Mouse (Mus musculus) erythroblast, adult 5-6 weeks (primary cell): Measurements from ENCODE around the gene Ogfod3. TPM values are rescaled to one million over a fixed set of nuclear protein-coding genes. Genes with fewer than 3 reads are reported as not detected.

Experiments
- ATAC-seq: replicated peaks from 2 replicates; pipeline ENCODE4 v1.8.0; 2016; ENCODE audit warnings: moderate number of reproducible peaks, mild to moderate bottlenecking, moderate TSS enrichment, inconsistent platforms; ENCODE audit not compliant: poor library complexity, low FRiP score, severe bottlenecking
- total RNA-seq, 2 experiments: library from RNA; stranded (forward) in 1 of 2; stranded (reverse) in 1 of 2; fragments of 150-400 nt in 1 of 2; fragments of 200-764, 138-1000 nt in 1 of 2; gene quantifications; 2 replicates each; pipeline versions ENCODE4 v1.2.3 to v1.2.4; 2015 to 2017; ENCODE audit warnings: low replicate concordance in 2 of 2

The Ogfod3 gene
- total RNA-seq, 2 experiments from 2014 or later = 0.77 to 2.6 TPM

DNA sequence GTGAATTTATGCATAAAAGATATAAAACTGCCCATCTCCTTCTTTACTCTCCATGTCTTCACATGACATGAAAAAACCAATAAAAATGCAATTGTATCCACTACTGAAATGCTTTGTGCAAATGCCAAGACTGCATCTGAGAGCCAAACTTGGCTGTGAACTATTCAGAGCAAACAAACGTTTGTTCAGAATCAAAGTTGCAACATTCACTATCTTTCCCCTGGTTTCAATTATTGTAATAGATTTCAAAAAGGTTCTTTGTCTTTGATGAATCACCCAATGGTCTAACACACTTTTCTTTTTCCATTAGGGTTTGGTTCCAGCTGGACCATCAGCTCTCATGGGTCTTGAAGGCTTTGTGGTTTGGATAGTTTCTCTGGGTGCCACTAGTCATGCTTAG is 74.9 kb downstream of the Ogfod3 start:
- ATAC-seq = no peak

Other genes starting within 250 kb of the Ogfod3 start
- 70.3 and 83.2 TPM in 2 replicates for gene Csnk1d, start 213.4 kb downstream of the Ogfod3 start, total RNA-seq (2015; ENCODE audit: low replicate concordance)
- gene Csnk1d, start 213.4 kb downstream of the Ogfod3 start, total RNA-seq (2017; ENCODE audit: low replicate concordance) = 121 and 148 TPM in 2 replicates
- gene Cd7, start 165.3 kb downstream of the Ogfod3 start, total RNA-seq (2015; ENCODE audit: low replicate concordance) = 5.9 TPM in 1 of 2 replicates, not detected in the other
- gene Cd7, start 165.3 kb downstream of the Ogfod3 start, total RNA-seq (2017; ENCODE audit: low replicate concordance) = 4.8 TPM in 1 of 2 replicates, not detected in the other
- gene Sectm1b, start 141.1 kb downstream of the Ogfod3 start, total RNA-seq (2015; ENCODE audit: low replicate concordance) = not detected in 2 replicates
- gene Sectm1b, start 141.1 kb downstream of the Ogfod3 start, total RNA-seq (2017; ENCODE audit: low replicate concordance) = not detected in 2 replicates
- gene Sectm1a, start 123.5 kb downstream of the Ogfod3 start, total RNA-seq (2015; ENCODE audit: low replicate concordance) = not detected in 2 replicates
- gene Sectm1a, start 123.5 kb downstream of the Ogfod3 start, total RNA-seq (2017; ENCODE audit: low replicate concordance) = not detected in 2 replicates
- not detected in 2 replicates for gene Tex19.2, start 86.0 kb downstream of the Ogfod3 start, total RNA-seq (2015; ENCODE audit: low replicate concordance)
- gene Tex19.2, start 86.0 kb downstream of the Ogfod3 start, total RNA-seq (2017; ENCODE audit: low replicate concordance) = not detected in 2 replicates
- not detected in 2 replicates for gene Tex19.1, start 58.6 kb downstream of the Ogfod3 start, total RNA-seq (2015; ENCODE audit: low replicate concordance)
- not detected in 2 replicates for gene Tex19.1, start 58.6 kb downstream of the Ogfod3 start, total RNA-seq (2017; ENCODE audit: low replicate concordance)
- gene Uts2r, start 44.4 kb downstream of the Ogfod3 start, total RNA-seq (2015; ENCODE audit: low replicate concordance) = not detected in 2 replicates
- not detected in 2 replicates for gene Uts2r, start 44.4 kb downstream of the Ogfod3 start, total RNA-seq (2017; ENCODE audit: low replicate concordance)
- gene Hexdc, start 278 bp downstream of the Ogfod3 start, total RNA-seq (2015; ENCODE audit: low replicate concordance) = 0.84 and 6.9 TPM in 2 replicates
- gene Hexdc, start 278 bp downstream of the Ogfod3 start, total RNA-seq (2017; ENCODE audit: low replicate concordance) = 0.51 and 3.9 TPM in 2 replicates
- gene Cybc1, start 24.6 kb upstream of the Ogfod3 start, total RNA-seq (2015; ENCODE audit: low replicate concordance) = 4.6 and 24.7 TPM in 2 replicates
- gene Cybc1, start 24.6 kb upstream of the Ogfod3 start, total RNA-seq (2017; ENCODE audit: low replicate concordance) = 16.6 and 16.9 TPM in 2 replicates
- gene Narf, start 32.5 kb upstream of the Ogfod3 start, total RNA-seq (2015; ENCODE audit: low replicate concordance) = 145 and 154 TPM in 2 replicates
- gene Narf, start 32.5 kb upstream of the Ogfod3 start, total RNA-seq (2017; ENCODE audit: low replicate concordance) = 264 and 277 TPM in 2 replicates
- gene Foxk2, start 55.3 kb upstream of the Ogfod3 start, total RNA-seq (2015; ENCODE audit: low replicate concordance) = 6.1 and 13.4 TPM in 2 replicates
- gene Foxk2, start 55.3 kb upstream of the Ogfod3 start, total RNA-seq (2017; ENCODE audit: low replicate concordance) = 7.1 and 7.2 TPM in 2 replicates
- gene Wdr45b, start 149.7 kb upstream of the Ogfod3 start, total RNA-seq (2015; ENCODE audit: low replicate concordance) = 10.6 and 14.4 TPM in 2 replicates
- 19.2 and 22.6 TPM in 2 replicates for gene Wdr45b, start 149.7 kb upstream of the Ogfod3 start, total RNA-seq (2017; ENCODE audit: low replicate concordance)
- gene Rab40b, start 183.5 kb upstream of the Ogfod3 start, total RNA-seq (2015; ENCODE audit: low replicate concordance) = not detected in 2 replicates
- gene Rab40b, start 183.5 kb upstream of the Ogfod3 start, total RNA-seq (2017; ENCODE audit: low replicate concordance) = not detected in 2 replicates
- 76.1 and 78.2 TPM in 2 replicates for gene Fn3krp, start 216.7 kb upstream of the Ogfod3 start, total RNA-seq (2015; ENCODE audit: low replicate concordance)
- gene Fn3krp, start 216.7 kb upstream of the Ogfod3 start, total RNA-seq (2017; ENCODE audit: low replicate concordance) = 150 and 165 TPM in 2 replicates
- gene Fn3k, start 230.2 kb upstream of the Ogfod3 start, total RNA-seq (2015; ENCODE audit: low replicate concordance) = 159 and 182 TPM in 2 replicates
- gene Fn3k, start 230.2 kb upstream of the Ogfod3 start, total RNA-seq (2017; ENCODE audit: low replicate concordance) = 220 and 265 TPM in 2 replicates
- 67.3 and 91.8 TPM in 2 replicates for gene Tbcd, start 247.2 kb upstream of the Ogfod3 start, total RNA-seq (2015; ENCODE audit: low replicate concordance)
- gene Tbcd, start 247.2 kb upstream of the Ogfod3 start, total RNA-seq (2017; ENCODE audit: low replicate concordance) = 76.7 and 101 TPM in 2 replicates